Mouse (Mus musculus): ENCODE measurements around the gene Gm21411. TPM values are rescaled to one million over a fixed set of nuclear protein-coding genes. Genes with fewer than 3 reads are reported as not detected.

Gene Gm21411
- not detected for polyA plus RNA-seq (2017; shearing (Covaris generic))

GRCm38 (mm10) chr4:146909386-146910137, at the start of gene Gm21411:
Gene Gm21411 (minus strand): TSS chr4:146909590.

Other genes with a start within 250 kb of the Gm21411 start
- gene Zfp989, start 62.4 kb upstream of the Gm21411 start, polyA plus RNA-seq (2017; shearing (Covaris generic)) = 1.0 TPM
- gene Rex2, start 112.3 kb upstream of the Gm21411 start, polyA plus RNA-seq (2017; shearing (Covaris generic)) = not detected
- gene Zfp991, start 222.4 kb upstream of the Gm21411 start, polyA plus RNA-seq (2017; shearing (Covaris generic)) = 7.8 TPM

All from inflammation-experienced regulatory T-cells, adult 16 weeks (primary cell).